Comparison of ENCODE assay signal across 8 mouse cellular contexts in genomic region chr14:57525388-57526049, GRCm38 (mm10). TPM values are rescaled to one million over a fixed set of nuclear protein-coding genes. Genes with fewer than 3 reads are reported as not detected.
DNase-seq lines count a peak whose midpoint lies in the region; ATAC-seq and TF ChIP-seq lines count a peak whose summit lies in the region.

No protein-coding gene starts in this region.

- no peak for TF ChIP-seq EP300 in lung, postnatal 0 days (IDR thresholded peaks at IDR 0.05)

- peak overlapping the region; percentile 61 for H3K4me2 ChIP-seq in forebrain, embryonic 16.5 days (ENCODE audit: low read length)
- H3K4me2 ChIP-seq in hindbrain, embryonic 11.5 days (replicated peaks; ENCODE audit: low read depth, low read length) = peak overlapping the region; percentile 94
- H3K4me2 ChIP-seq in lung, postnatal 0 days (replicated peaks; ENCODE audit: low read depth, low read length) = peak overlapping the region; percentile 94

- H3K27ac ChIP-seq in forebrain, embryonic 16.5 days (ENCODE audit: low read length) = peak overlapping the region; percentile 50; the same call in 1 of the 2 replicates
- no peak overlapping the region for H3K27ac ChIP-seq in hindbrain, embryonic 11.5 days (ENCODE audit: low read depth, low read length)
- H3K27ac ChIP-seq in lung, postnatal 0 days (ENCODE audit: low read length) = peak overlapping the region; percentile 81

- 2% methylated on average over 44 of the region's 60 CpGs for WGBS in forebrain, embryonic 16.5 days
- WGBS in hindbrain, embryonic 11.5 days = 2% methylated on average over 36 of the region's 60 CpGs
- WGBS in lung, postnatal 0 days = 3% methylated on average over 51 of the region's 60 CpGs

- peak; percentile 41; the same call in 1 of the 2 replicates for ATAC-seq in G1E (ENCODE audit: extremely low read depth, insufficient number of reproducible peaks, low FRiP score, poor library complexity, severe bottlenecking)
- ATAC-seq in forebrain, embryonic 16.5 days = peak; percentile 76
- ATAC-seq in hindbrain, embryonic 11.5 days (ENCODE audit: low FRiP score) = peak; percentile 91
- ATAC-seq in lung, postnatal 0 days = peak; percentile 92

- peaks cover 69% of the 10 kb centered on the region for H3K27me3 ChIP-seq in G1E (ENCODE audit: insufficient read depth, low read length)
- H3K27me3 ChIP-seq in forebrain, embryonic 16.5 days (replicated peaks; ENCODE audit: control insufficient read depth, insufficient read depth, low read length) = no peaks in the 10 kb centered on the region
- peaks cover 2% of the 10 kb centered on the region for H3K27me3 ChIP-seq in hindbrain, embryonic 11.5 days (ENCODE audit: control insufficient read depth, insufficient read depth, low read length)
- H3K27me3 ChIP-seq in lung, postnatal 0 days (replicated peaks; ENCODE audit: insufficient read depth, low read length) = no peaks in the 10 kb centered on the region

- H3K9ac ChIP-seq in forebrain, embryonic 16.5 days (replicated peaks; ENCODE audit: low read depth, low read length) = peak overlapping the region; percentile 80
- peak overlapping the region; percentile 68 for H3K9ac ChIP-seq in hindbrain, embryonic 11.5 days (ENCODE audit: low read depth, low read length)
- peak overlapping the region; percentile 55 for H3K9ac ChIP-seq in lung, postnatal 0 days (replicated peaks; ENCODE audit: low read depth)

- peak overlapping the region; percentile 78 for H3K4me3 ChIP-seq in G1E (ENCODE audit: low read depth, low read length)
- H3K4me3 ChIP-seq in forebrain, embryonic 16.5 days (replicated peaks; ENCODE audit: low read length) = peak overlapping the region; percentile 77
- H3K4me3 ChIP-seq in hindbrain, embryonic 11.5 days (ENCODE audit: low read depth, low read length) = peak overlapping the region; percentile 73
- H3K4me3 ChIP-seq in lung, postnatal 0 days (ENCODE audit: low read depth, low read length) = peak overlapping the region; percentile 74

- H3K9me3 ChIP-seq in G1E (replicated peaks) = no peaks in the 10 kb centered on the region
- no peaks in the 10 kb centered on the region for H3K9me3 ChIP-seq in forebrain, embryonic 16.5 days (ENCODE audit: control insufficient read depth, low read length)
- H3K9me3 ChIP-seq in hindbrain, embryonic 11.5 days (ENCODE audit: control insufficient read depth, low read length) = no peaks in the 10 kb centered on the region
- no peaks in the 10 kb centered on the region for H3K9me3 ChIP-seq in lung, postnatal 0 days (ENCODE audit: low read length)

- DNase-seq in G1E (ENCODE audit: low spot score) = peak; percentile 61
- DNase-seq in cerebellum, adult 11 months = peak; percentile 87
- peak; percentile 64 for DNase-seq in hindbrain, embryonic 11.5 days (ENCODE audit: low spot score)
- DNase-seq in layer of hippocampus, postnatal 14 days (ENCODE audit: low spot score in 2 of 2) = peak; percentile 55 to 61
- DNase-seq in lung, postnatal 0 days (ENCODE audit: low spot score) = peak; percentile 87
- DNase-seq in ovary, postnatal 10 days (ENCODE audit: low spot score) = peak; percentile 46
- peak; percentile 15 to 42 for DNase-seq in thymus, postnatal 10 days (ENCODE audit: low spot score in 2 of 2)

- H3K4me1 ChIP-seq in G1E (ENCODE audit: insufficient read depth, low read depth, low read length) = peaks cover 31% of the 10 kb centered on the region
- H3K4me1 ChIP-seq in forebrain, embryonic 16.5 days (replicated peaks; ENCODE audit: control insufficient read depth, insufficient read depth, low read length) = peaks cover 9% of the 10 kb centered on the region
- H3K4me1 ChIP-seq in hindbrain, embryonic 11.5 days (replicated peaks; ENCODE audit: control insufficient read depth, insufficient read depth, low read length) = no peaks in the 10 kb centered on the region
- no peaks in the 10 kb centered on the region; the same call in 1 of the 2 replicates for H3K4me1 ChIP-seq in lung, postnatal 0 days (ENCODE audit: insufficient read depth, low read depth, low read length)

- no peak for TF ChIP-seq CTCF in G1E (IDR thresholded peaks at IDR 0.05; ENCODE audit: low read depth, low read length)
- peak; percentile 26; the same call in 1 of the 2 replicates for TF ChIP-seq CTCF in lung, postnatal 0 days (IDR thresholded peaks at IDR 0.05)

- H3K36me3 ChIP-seq in G1E (replicated peaks) = no peaks in the 10 kb centered on the region
- no peaks in the 10 kb centered on the region for H3K36me3 ChIP-seq in forebrain, embryonic 16.5 days (ENCODE audit: control insufficient read depth, insufficient read depth)
- H3K36me3 ChIP-seq in hindbrain, embryonic 11.5 days (ENCODE audit: control insufficient read depth, insufficient read depth, low read length) = no peaks in the 10 kb centered on the region
- no peaks in the 10 kb centered on the region for H3K36me3 ChIP-seq in lung, postnatal 0 days (ENCODE audit: insufficient read depth, low read length)

RNA-seq across cellular contexts. Expression of gene Il17d, which starts 0.9 kb away (rescaled TPM):
- total RNA-seq in G1E (2014; fragmentation: Nextera tagmentation) (not detected in 2 replicates), G1E (2017) (not detected in 2 replicates)
- polyA plus RNA-seq in G1E (2012) = 0.05 and 0.21 TPM in 2 replicates
- 4.7 and 5.0 TPM in 2 replicates for polyA plus RNA-seq in forebrain, embryonic 16.5 days (2015; fragmentation: Nextera tagmentation; extraction: Ambion mirVana)
- 0.57 and 1.5 TPM in 2 replicates for polyA plus RNA-seq in hindbrain, embryonic 11.5 days (2014; fragmentation: Nextera tagmentation; extraction: Ambion mirVana)
- total RNA-seq in layer of hippocampus, postnatal 14 days (2021) = 1 to 10 TPM; 8.9 to 10.0 TPM
- 9.1 and 9.4 TPM in 2 replicates for polyA plus RNA-seq in lung, postnatal 0 days (2015; fragmentation: Nextera tagmentation; extraction: Ambion mirVana)

RNA-seq across cellular contexts. Expression of gene Eef1akmt1, which starts 45.9 kb away (rescaled TPM):
- total RNA-seq in G1E (2014; fragmentation: Nextera tagmentation) = 14.4 and 19.1 TPM in 2 replicates
- total RNA-seq in G1E (2017) = 36.4 and 39.7 TPM in 2 replicates
- 1.1 and 1.4 TPM in 2 replicates for polyA plus RNA-seq in G1E (2012)
- 98.0 and 103 TPM in 2 replicates for polyA plus RNA-seq in forebrain, embryonic 16.5 days (2015; fragmentation: Nextera tagmentation; extraction: Ambion mirVana)
- polyA plus RNA-seq in hindbrain, embryonic 11.5 days (2014; fragmentation: Nextera tagmentation; extraction: Ambion mirVana) = 88.9 and 90.1 TPM in 2 replicates
- 10 to 100 TPM; 32.7 to 34.0 TPM for total RNA-seq in layer of hippocampus, postnatal 14 days (2021)
- 64.1 and 69.9 TPM in 2 replicates for polyA plus RNA-seq in lung, postnatal 0 days (2015; fragmentation: Nextera tagmentation; extraction: Ambion mirVana)

Comparison
In these comparisons a context has a peak if more than half of its experiments do, and no peak if none do; other contexts are left out.
1. ATAC-seq: peak in every context shown above with its lines; median percentile 92 in lung, postnatal 0 days; 91 in hindbrain, embryonic 11.5 days; 76 in forebrain, embryonic 16.5 days; 41 in G1E.
2. DNase-seq: peak in every context shown above with its lines; median percentile 87 in cerebellum, adult 11 months; 87 in lung, postnatal 0 days; 64 in hindbrain, embryonic 11.5 days; 61 in G1E; 58 in layer of hippocampus, postnatal 14 days; 46 in ovary, postnatal 10 days; 28 in thymus, postnatal 10 days.
3. RNA of gene Eef1akmt1, which starts 45.9 kb away (polyA plus RNA-seq): 98.0 to 103 TPM in forebrain, embryonic 16.5 days, 88.9 to 90.1 TPM in hindbrain, embryonic 11.5 days and 64.1 to 69.9 TPM in lung, postnatal 0 days; 1.1 to 1.4 TPM in G1E; every median in the first group is over 10 times any median in the second.
4. Peak in every context shown above with its lines, with median percentiles within 50 percentile points of each other: H3K4me3 ChIP-seq, H3K4me2 ChIP-seq and H3K9ac ChIP-seq.